Mouse (Mus musculus): ENCODE measurements around the gene Ebi3. TPM values are rescaled to one million over a fixed set of nuclear protein-coding genes. Genes with fewer than 3 reads are reported as not detected.
"Not testable (repeated sequence)": the region's sequence is repeated elsewhere in the genome, so short reads cannot be mapped to it uniquely, and the experiment has no call there.

Gene Ebi3
- 1 to 10 TPM; 2.1 to 3.0 TPM for total RNA-seq (2021)
- long read RNA-seq, experiment 1 = 0 reads
- long read RNA-seq, experiment 2, partial matches to known transcripts = 0 of 2 reads
- long read RNA-seq, experiment 2, other reads (novel, unspliced or antisense) = 0 of 2 reads

DNA sequence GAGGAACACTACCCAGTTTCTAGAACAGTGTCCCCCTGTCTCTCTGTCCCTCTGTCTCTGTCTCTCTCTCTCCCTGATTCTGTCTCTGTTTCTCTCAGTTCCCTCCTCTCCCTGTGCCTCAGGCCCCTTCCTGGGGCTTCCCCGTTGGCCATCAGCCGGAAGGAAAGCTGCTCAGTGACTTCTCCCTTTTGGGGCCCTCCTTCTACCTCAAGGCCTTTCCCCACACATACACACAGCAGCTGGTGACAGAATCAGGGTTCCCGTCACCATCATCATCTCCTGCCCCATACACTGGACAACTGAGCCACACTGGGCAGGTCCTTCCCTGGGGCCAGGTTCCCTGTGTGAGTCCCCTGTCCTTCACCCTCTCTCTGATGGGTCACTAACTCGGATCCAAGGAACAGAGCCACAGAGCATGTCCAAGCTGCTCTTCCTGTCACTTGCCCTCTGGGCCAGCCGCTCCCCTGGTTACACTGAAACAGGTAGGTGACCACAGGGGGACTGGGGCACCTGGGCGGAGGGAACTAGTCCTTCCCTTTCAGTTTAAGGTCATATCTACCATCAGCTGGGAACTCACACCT, at the start of gene Ebi3:
TSS of gene Ebi3 (plus strand) at position 194 of the 581 bp plus-strand sequence.
- peak in 1 of 2 experiments; percentile 1 for DNase-seq (ENCODE audit: low spot score in 2 of 2)

DNA sequence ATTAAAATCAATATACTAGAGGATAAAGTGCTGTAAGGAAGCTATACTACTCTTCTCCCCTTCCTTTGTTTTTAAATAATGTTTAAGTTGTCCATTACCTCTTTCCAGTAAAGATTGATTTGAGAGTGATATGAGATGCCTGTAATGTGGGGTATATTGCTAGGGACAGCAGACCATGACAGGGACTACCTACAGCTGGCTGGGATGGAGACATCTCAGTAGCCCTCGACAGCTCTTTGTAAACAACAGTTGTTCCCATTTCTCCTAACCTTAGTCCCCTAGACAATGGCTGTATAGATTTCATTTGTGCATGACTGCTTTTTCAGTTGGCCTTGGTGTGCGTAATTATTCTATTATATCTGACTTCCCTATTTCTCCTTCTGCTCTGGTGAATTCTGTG, 49.4 kb upstream of the Ebi3 start:
- DNase-seq (ENCODE audit: low spot score in 2 of 2) = no peak

DNA sequence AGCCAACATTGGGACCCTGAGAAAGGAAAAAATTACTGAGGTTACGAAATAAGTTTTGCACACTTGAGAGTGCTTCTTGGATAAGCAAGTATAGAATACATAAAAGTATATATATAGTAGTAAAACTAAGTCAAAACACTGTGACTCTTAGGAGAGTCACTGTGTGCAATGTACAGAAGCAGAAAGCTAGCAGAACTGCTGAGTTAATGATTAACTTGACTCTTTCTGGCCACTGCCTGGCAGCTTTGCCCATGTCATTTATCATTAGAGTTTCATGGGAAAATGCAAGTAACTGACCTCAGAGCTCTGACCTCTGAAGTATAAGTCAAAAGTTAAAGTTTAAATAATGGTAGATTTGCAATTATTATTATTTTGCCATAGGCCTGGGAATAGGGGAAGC, 48.8 kb upstream of the Ebi3 start:
- DNase-seq (ENCODE audit: low spot score in 2 of 2) = no peak

DNA sequence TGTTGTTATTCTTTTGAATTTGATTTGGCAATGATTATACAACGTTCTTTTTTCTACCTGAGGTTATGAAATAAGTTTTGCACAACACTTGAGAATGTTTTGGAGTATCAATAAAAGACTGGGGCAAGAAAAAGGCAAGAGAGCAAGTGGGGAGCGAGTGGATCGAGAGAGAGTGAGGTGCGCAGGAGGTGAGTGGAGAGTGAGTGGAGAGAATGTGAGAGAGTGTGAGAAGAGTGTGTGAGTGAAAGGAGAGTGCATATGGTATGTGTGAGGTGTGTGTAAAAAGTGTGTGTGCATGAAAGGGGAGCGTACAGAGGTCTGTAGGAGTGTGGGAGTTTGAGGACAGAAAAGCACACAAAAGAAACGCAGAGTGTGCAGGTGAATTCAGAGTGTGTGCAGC, 48.3 kb upstream of the Ebi3 start:
- DNase-seq (ENCODE audit: low spot score in 2 of 2) = no peak

DNA sequence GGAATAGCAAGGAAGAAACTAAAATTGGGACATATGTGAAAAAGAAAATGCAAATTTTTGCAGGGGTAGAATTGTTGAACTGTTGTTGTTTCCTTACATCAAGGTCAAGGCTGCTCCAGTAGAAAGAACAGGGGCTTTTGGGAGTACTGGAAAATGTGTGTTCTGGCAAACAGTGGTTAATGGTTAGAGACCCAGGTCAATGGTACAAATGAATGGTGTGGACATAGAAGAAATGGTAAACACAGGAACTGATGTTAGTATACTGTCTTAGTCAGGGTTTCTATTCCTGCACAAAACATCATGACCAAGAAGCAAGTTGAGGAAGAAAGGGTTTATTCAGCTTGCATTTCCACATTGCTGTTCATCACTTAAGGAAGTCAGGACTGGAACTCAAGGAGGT, 45.8 kb upstream of the Ebi3 start:
- no peak for DNase-seq (ENCODE audit: low spot score in 2 of 2)

DNA sequence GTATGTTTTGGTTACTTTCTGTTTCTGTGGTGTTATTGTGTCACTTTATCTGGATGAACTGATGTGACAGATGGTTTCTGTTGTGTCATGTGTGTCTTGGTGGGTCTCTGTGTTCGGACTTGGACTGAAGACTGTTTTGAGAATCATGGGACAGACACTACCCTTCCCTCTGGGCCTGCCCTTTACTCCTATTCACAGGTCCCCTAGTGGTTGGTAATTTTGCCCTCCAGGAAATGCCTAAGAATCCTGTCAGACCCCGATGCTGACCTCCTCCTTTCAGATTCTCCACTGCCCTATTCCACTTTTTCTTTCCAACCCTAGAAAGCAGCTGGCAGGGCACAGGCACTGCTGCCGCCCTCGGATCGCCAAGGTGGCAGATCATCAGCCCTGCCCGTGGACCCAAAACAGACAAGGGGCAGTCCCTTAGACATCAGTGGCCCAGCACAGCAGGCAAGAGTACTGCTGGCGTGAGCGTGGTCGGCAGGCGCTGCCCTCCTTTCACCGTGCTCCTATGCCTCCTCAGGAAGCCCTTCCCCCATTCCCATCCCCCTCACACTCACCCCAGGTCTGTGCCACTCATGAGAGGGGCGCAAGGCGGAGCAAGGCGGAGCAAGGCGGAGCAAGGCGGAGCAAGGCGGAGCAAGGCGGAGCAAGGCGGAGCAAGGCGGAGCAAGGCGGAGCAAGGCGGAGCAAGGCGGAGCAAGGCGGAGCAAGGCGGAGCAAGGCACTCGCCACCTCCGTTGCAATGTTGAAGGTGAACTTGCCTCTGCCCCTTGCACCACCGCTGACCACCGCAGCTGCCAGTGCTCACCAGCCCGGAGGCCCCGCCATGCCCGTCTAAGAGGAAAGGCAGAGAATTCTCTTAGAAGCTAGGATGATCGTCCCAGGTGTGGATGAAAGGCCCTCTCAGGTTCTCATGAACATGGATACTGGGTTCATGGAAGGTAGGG, 20.6 kb upstream of the Ebi3 start:
- DNase-seq (ENCODE audit: low spot score in 2 of 2) = peak in 1 of 2 experiments; percentile 24

- DNase-seq (ENCODE audit: low spot score in 2 of 2) = no peak
Measured at GRCm38 (mm10) chr17:55932635-55933034, 19.8 kb upstream of the Ebi3 start.

GRCm38 (mm10) chr17:55933191-55933590, 19.2 kb upstream of the Ebi3 start:
- no peak for DNase-seq (ENCODE audit: low spot score in 2 of 2)

DNA sequence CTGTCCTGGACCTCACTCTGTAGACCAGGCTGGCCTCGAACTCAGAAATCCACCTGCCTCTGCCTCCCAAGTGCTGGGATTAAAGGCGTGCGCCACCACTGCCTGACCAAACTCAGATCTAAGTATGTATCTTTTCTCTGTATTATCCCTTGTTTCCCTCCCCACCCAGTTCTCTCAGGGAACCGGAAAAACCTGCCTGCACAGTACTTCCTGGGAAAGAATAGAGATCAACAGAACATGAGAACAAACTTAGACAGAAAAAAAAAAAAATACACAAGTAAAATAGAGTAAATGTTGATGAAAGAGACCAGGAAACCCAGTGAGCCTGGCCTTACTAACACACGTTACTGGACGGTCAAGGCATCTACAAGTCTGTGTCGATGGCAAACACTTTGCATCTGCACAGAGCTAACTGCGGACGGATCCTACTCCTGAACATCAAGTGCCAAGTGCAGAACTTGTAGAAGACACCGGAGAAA, 8.0 kb upstream of the Ebi3 start:
- DNase-seq (ENCODE audit: low spot score in 2 of 2) = not testable (repeated sequence)

DNA sequence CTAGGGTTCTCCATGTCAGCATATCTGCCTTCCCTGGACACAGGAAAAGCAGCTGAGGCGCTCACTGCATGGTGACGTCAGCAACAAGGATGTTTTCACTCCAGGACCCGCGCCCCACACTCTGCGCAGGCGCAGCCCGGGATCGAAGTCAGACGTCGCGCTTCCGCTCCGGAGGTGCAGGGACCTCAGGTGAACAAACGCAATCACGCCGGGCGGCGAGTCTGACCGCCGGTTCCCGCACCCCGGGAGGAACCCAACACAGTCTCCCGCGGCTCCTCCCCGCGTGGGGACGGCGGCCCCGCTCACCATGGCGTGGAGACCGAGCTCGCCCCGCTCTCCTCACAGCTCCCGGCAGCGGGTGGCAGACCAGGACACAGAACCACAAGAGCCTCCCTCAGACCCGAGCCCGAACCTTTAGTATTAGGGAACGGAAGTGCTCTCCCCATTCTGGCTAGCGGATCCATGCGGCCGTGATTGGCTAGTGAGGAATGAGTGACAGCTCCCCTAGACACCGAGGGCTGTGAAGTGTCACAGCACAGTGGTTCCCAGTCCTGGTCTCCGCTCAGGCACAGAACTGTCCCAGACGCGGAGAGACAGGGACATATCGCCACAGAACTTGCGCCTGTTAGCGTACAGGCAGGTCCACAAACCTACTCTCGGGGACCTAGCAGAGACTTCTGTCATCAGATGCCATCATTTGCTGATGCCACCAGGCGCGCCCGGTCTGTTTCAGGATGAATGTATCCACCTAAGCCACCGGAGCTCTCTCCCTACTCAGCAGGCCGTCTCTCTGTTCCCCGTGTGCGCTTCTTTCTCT, 7.4 kb upstream of the Ebi3 start:
- DNase-seq (ENCODE audit: low spot score in 2 of 2) = peak; percentile 78 to 81

GRCm38 (mm10) chr17:55945696-55946095, 6.7 kb upstream of the Ebi3 start:
- DNase-seq (ENCODE audit: low spot score in 2 of 2) = no peak

DNA sequence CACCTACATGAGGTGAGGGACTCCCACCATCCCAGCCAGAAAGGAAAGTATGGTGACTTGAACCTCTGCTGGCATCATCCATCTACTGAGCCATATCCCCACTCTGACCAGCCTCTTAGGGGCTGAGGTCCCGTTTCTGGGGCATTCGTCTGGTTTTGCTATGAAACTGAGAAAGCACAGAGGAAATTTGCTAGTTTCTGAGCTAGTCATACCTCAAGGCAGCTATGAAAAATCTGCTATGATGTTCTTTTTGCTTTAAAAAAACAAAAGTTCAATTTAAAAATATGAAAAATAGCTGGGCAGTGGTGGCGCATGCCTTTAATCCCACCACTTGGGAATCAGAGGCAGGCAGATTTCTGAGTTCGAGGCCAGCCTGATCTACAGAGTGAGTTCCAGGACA, 3.8 kb upstream of the Ebi3 start:
- DNase-seq (ENCODE audit: low spot score in 2 of 2) = no peak

DNA sequence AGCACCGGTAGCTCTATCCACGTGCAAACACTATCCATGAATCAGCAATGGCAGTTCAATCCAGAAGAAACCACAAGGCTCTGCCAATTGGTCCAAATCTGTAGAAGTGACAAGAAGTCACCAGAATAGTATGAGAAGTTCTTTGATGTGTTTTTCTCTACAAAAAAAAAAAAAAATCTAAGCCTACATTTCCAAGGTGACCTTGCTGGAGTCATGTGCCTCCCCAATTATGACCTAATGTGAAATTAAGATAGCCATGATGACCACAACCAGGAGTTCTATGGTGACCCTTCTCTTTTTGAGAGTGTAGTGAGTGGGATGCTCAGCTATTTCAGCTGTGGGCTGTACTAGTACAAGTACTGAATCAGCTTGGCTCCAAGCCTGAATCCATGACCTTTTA, 3.0 kb upstream of the Ebi3 start, which contains the start of gene Zfp119b:
TSS of gene Zfp119b (minus strand) at position 101 of the 400 bp plus-strand sequence.
- DNase-seq (ENCODE audit: low spot score in 2 of 2) = no peak

DNA sequence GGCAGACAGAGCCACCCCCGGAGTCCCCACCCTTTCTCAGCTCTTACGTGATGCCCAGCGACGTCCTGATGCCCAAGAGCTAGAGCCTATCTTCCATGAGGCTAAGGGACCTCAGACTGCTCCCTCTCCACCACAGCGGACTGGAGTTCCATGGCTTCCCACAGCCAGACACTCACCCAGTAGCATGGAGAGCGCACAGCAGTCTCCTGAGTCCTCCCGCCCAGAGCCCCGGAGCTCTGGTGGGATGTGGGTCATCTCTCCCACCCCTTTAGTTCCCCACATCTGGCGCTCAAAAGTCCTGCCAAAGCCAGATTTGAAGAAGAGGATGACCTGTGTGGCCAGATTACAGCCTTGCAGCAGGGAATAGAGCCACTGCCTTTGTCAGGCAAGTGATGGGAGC, 1.8 kb upstream of the Ebi3 start:
- no peak for DNase-seq (ENCODE audit: low spot score in 2 of 2)

DNA sequence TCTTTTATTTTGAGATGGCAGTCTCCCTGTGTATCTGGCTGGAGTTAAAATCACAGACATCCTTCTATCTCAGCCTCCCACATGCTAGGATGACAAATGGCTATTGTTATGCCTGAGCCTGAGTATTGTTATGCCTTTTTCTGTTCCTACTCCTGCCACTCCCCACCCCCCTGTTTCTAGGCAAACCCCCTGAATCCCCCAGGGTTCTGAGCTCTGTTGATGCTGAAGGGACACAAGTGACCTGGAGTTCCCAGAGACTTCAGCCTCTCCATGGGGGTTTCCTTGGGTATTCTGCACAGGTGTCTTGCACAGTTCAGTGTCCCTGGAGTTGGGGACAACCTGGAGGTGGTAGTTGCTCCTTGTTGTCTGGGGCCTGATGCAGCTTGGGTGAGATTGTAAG, 399 bp upstream of the Ebi3 start:
- DNase-seq (ENCODE audit: low spot score in 2 of 2) = no peak

DNA sequence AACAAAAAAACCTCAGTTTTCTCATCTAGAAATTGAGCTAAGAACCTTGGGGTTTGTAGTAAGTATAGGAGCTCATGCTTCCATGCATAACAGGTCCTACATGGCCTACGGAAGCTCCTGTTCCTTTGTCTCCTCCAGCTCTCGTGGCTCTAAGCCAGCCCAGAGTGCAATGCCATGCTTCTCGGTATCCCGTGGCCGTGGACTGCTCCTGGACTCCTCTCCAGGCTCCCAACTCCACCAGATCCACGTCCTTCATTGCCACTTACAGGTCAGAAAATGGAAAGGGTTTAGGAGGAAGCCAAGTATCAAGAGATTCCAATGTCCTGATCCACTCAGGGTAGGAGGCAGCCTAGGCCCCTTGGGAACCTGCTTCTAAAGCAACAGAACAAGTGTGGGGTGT, 1.3 kb downstream of the Ebi3 start:
- peak in 1 of 2 experiments; percentile 2 for DNase-seq (ENCODE audit: low spot score in 2 of 2)

- DNase-seq (ENCODE audit: low spot score in 2 of 2) = peak in 1 of 2 experiments; percentile 1
Measured at GRCm38 (mm10) chr17:55954229-55954628, 1.8 kb downstream of the Ebi3 start.

- peak; percentile 3 to 6 for DNase-seq (ENCODE audit: low spot score in 2 of 2)
Measured at GRCm38 (mm10) chr17:55956129-55956528, 3.7 kb downstream of the Ebi3 start.

DNA sequence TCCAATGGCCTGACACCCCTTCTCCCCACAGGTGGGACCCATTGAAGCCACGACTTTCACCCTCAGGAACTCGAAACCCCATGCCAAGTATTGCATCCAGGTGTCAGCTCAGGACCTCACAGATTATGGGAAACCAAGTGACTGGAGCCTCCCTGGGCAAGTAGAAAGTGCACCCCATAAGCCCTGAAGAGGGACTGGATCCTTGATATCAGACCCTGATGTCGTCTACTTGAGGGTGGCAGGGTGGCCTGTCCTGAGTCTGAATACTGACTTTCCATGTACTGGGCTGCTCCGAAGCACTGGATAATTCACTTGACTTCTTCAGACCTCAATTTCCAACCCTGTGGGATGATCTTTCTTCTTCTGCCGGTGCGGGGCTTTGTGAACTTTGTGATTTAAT, 4.2 kb downstream of the Ebi3 start:
- peak; percentile 2 to 3 for DNase-seq (ENCODE audit: low spot score in 2 of 2)

- peak; percentile 33 to 60 for DNase-seq (ENCODE audit: low spot score in 2 of 2)
Measured at GRCm38 (mm10) chr17:55957168-55957567, 4.7 kb downstream of the Ebi3 start.

All from adrenal gland, postnatal 4 days (tissue).